Comparison of ENCODE assay signal across 8 mouse cellular contexts in genomic region chr2:33370276-33370776, GRCm38 (mm10). TPM values are rescaled to one million over a fixed set of nuclear protein-coding genes. Genes with fewer than 3 reads are reported as not detected.
A peak's percentile ranks its signal among the peaks of the same experiment; 100 is the strongest.
DNase-seq lines count a peak whose midpoint lies in the region; ATAC-seq and TF ChIP-seq lines count a peak whose summit lies in the region.

No protein-coding gene starts in this region.

- TF ChIP-seq EP300 in lung, postnatal 0 days (IDR thresholded peaks at IDR 0.05) = no peak

- peak overlapping the region; percentile 53 for H3K4me3 ChIP-seq in lung, postnatal 0 days (ENCODE audit: low read depth, low read length)
- H3K4me3 ChIP-seq in embryonic facial prominence, embryonic 13.5 days = peak overlapping the region; percentile 67
- H3K4me3 ChIP-seq in hindbrain, postnatal 0 days (ENCODE audit: low read length) = peak overlapping the region; percentile 64
- H3K4me3 ChIP-seq in myocyte = peak overlapping the region; percentile 22

- H3K4me2 ChIP-seq in lung, postnatal 0 days (replicated peaks; ENCODE audit: low read depth, low read length) = peak overlapping the region; percentile 66
- H3K4me2 ChIP-seq in embryonic facial prominence, embryonic 13.5 days = peak overlapping the region; percentile 71
- peak overlapping the region; percentile 72 for H3K4me2 ChIP-seq in hindbrain, postnatal 0 days (ENCODE audit: low read depth, low read length)
- H3K4me2 ChIP-seq in myocyte (ENCODE audit: low read depth) = peak overlapping the region; percentile 30

- no peak for ATAC-seq in lung, postnatal 0 days
- ATAC-seq in embryonic facial prominence, embryonic 13.5 days (ENCODE audit: insufficient number of reproducible peaks, insufficient read depth, low FRiP score, low TSS enrichment, low read depth) = peak; percentile 29; the same call in 1 of the 2 replicates
- ATAC-seq in hindbrain, postnatal 0 days = peak; percentile 6; the same call in 1 of the 2 replicates

- H3K27ac ChIP-seq in lung, postnatal 0 days (ENCODE audit: low read length) = 0 out of 2 replicates have a peak overlapping the region, but pooled peaks have one; percentile 14
- no peak overlapping the region for H3K27ac ChIP-seq in embryonic facial prominence, embryonic 13.5 days
- peak overlapping the region; percentile 98 for H3K27ac ChIP-seq in hindbrain, postnatal 0 days

- H3K4me1 ChIP-seq in lung, postnatal 0 days (ENCODE audit: insufficient read depth, low read depth, low read length) = peaks cover 4% of the 10 kb centered on the region; the same call in 1 of the 2 replicates
- H3K4me1 ChIP-seq in embryonic facial prominence, embryonic 13.5 days = peaks cover 4% of the 10 kb centered on the region
- H3K4me1 ChIP-seq in hindbrain, postnatal 0 days (ENCODE audit: insufficient read depth, low read length) = peaks cover 5% of the 10 kb centered on the region; the same call in 1 of the 2 replicates

- TF ChIP-seq CTCF in lung, postnatal 0 days (IDR thresholded peaks at IDR 0.05) = no peak
- no peak for TF ChIP-seq CTCF in hindbrain, postnatal 0 days (IDR thresholded peaks at IDR 0.05; ENCODE audit: low read depth)

- H3K9me3 ChIP-seq in lung, postnatal 0 days (ENCODE audit: low read length) = no peaks in the 10 kb centered on the region
- H3K9me3 ChIP-seq in embryonic facial prominence, embryonic 13.5 days = no peaks in the 10 kb centered on the region
- no peaks in the 10 kb centered on the region for H3K9me3 ChIP-seq in hindbrain, postnatal 0 days (ENCODE audit: low read length)

- H3ac ChIP-seq in myocyte (ENCODE audit: control insufficient read depth, insufficient read length) = no peak overlapping the region

- H3K36me3 ChIP-seq in lung, postnatal 0 days (ENCODE audit: insufficient read depth, low read length) = no peaks in the 10 kb centered on the region
- H3K36me3 ChIP-seq in embryonic facial prominence, embryonic 13.5 days = no peaks in the 10 kb centered on the region
- H3K36me3 ChIP-seq in hindbrain, postnatal 0 days (ENCODE audit: insufficient read depth, low read length) = no peaks in the 10 kb centered on the region
- no peaks in the 10 kb centered on the region for H3K36me3 ChIP-seq in myocyte (ENCODE audit: control insufficient read depth, insufficient read depth)

- DNase-seq in lung, postnatal 0 days (ENCODE audit: low spot score) = no peak
- no peak for DNase-seq in lung, postnatal 14 days
- peak; percentile 42 for DNase-seq in hindbrain, postnatal 0 days (ENCODE audit: low spot score)
- DNase-seq in left cerebral cortex, adult 11 months (ENCODE audit: low spot score) = no peak
- no peak for DNase-seq in T-cell, adult 2 months (ENCODE audit: low spot score)
- DNase-seq in yolk sac, embryonic 10.5 days (ENCODE audit: low spot score) = no peak

- 13% methylated on average over 13 of the region's 15 CpGs for WGBS in lung, postnatal 0 days
- WGBS in embryonic facial prominence, embryonic 13.5 days = 10% methylated on average over 15 of the region's 15 CpGs
- 5% methylated on average over 13 of the region's 15 CpGs for WGBS in hindbrain, postnatal 0 days

- no peak for TF ChIP-seq POLR2A in myocyte (IDR thresholded peaks at IDR 0.05; ENCODE audit: insufficient read length, low read depth)

- no peaks in the 10 kb centered on the region for H3K79me2 ChIP-seq in myocyte (ENCODE audit: control insufficient read depth, insufficient read depth)

- H3K9ac ChIP-seq in lung, postnatal 0 days (replicated peaks; ENCODE audit: low read depth) = no peak overlapping the region
- no peak overlapping the region for H3K9ac ChIP-seq in embryonic facial prominence, embryonic 13.5 days
- peak overlapping the region; percentile 69 for H3K9ac ChIP-seq in hindbrain, postnatal 0 days (replicated peaks; ENCODE audit: low read length)

- no peaks in the 10 kb centered on the region for H3K27me3 ChIP-seq in lung, postnatal 0 days (replicated peaks; ENCODE audit: insufficient read depth, low read length)
- H3K27me3 ChIP-seq in embryonic facial prominence, embryonic 13.5 days = no peaks in the 10 kb centered on the region
- H3K27me3 ChIP-seq in hindbrain, postnatal 0 days (ENCODE audit: insufficient read depth, low read length) = no peaks in the 10 kb centered on the region
- no peaks in the 10 kb centered on the region for H3K27me3 ChIP-seq in myocyte (ENCODE audit: control insufficient read depth, insufficient read depth, insufficient read length)

TF ChIP-seq in myocyte, 11 proteins besides CTCF, POLR2A, EP300 and RAD21:
- no peak for TF ChIP-seq TCF12 (IDR thresholded peaks at IDR 0.05; ENCODE audit: insufficient read depth, poor library complexity, severe bottlenecking)
- no peak for TF ChIP-seq TCF3 (IDR thresholded peaks at IDR 0.05; ENCODE audit: insufficient read length, low read depth)
- no peak for TF ChIP-seq REST (IDR thresholded peaks at IDR 0.05; ENCODE audit: insufficient read depth, insufficient read length)
- TF ChIP-seq POLR2AphosphoS2 (IDR thresholded peaks at IDR 0.05; ENCODE audit: insufficient read length, low read depth) = no peak
- TF ChIP-seq MYOD1 (IDR thresholded peaks at IDR 0.05; ENCODE audit: control insufficient read depth in 1 of 3, insufficient read length in 2 of 3, low read depth in 2 of 3) = no peak
- TF ChIP-seq CEBPB (IDR thresholded peaks at IDR 0.05; ENCODE audit: insufficient read depth, poor library complexity, severe bottlenecking) = no peak
- TF ChIP-seq MYOG (IDR thresholded peaks at IDR 0.05; ENCODE audit: control insufficient read depth in 1 of 3, insufficient read depth in 1 of 3, insufficient read length in 2 of 3, low read depth in 2 of 3) = no peak
- no peak for TF ChIP-seq USF1 (IDR thresholded peaks at IDR 0.05; ENCODE audit: low read depth)
- no peak for TF ChIP-seq SRF (IDR thresholded peaks at IDR 0.05; ENCODE audit: control insufficient read depth, insufficient read length, low read depth)
- TF ChIP-seq MAX (IDR thresholded peaks at IDR 0.05; ENCODE audit: low read depth) = no peak

RNA-seq across cellular contexts. Expression of gene Ralgps1, which starts 1.0 kb away (rescaled TPM):
- 1.8 and 2.2 TPM in 2 replicates for polyA plus RNA-seq in lung, postnatal 0 days (2015; fragmentation: Nextera tagmentation; extraction: Ambion mirVana)
- polyA plus RNA-seq in embryonic facial prominence, embryonic 13.5 days (2015; fragmentation: Nextera tagmentation; extraction: Ambion mirVana) = 4.0 and 4.9 TPM in 2 replicates
- total RNA-seq in hindbrain, postnatal 0 days (2014; rRNA removed) = 69.9 and 75.5 TPM in 2 replicates
- 18.8 and 20.7 TPM in 2 replicates for polyA plus RNA-seq in hindbrain, postnatal 0 days (2015; fragmentation: Nextera tagmentation; extraction: Ambion mirVana)
- 1.3 TPM for polyA plus RNA-seq in myocyte (2012; fragmentation: generic; extraction: Trizol)
